Mouse (Mus musculus) granulocyte monocyte progenitor cell, adult 5-6 weeks (primary cell): Measurements from ENCODE around the gene Dnajb12. TPM values are rescaled to one million over a fixed set of nuclear protein-coding genes. Genes with fewer than 3 reads are reported as not detected.

Experiments
- ATAC-seq: replicated peaks from 2 replicates; pipeline ENCODE4 v1.8.0; 2016; ENCODE audit warnings: mild to moderate bottlenecking, moderate TSS enrichment, inconsistent platforms; ENCODE audit not compliant: poor library complexity, severe bottlenecking
- total RNA-seq, 2 experiments: library from RNA; stranded (forward) in 1 of 2; stranded (reverse) in 1 of 2; fragments of 200-712, 200-1000 nt in 1 of 2; fragments of >200 nt in 1 of 2; fragmentation: Nextera tagmentation in 1 of 2; gene quantifications; 2 replicates each; pipeline ENCODE4 v1.2.3; 2014 to 2017

Gene Dnajb12
- total RNA-seq, 2 experiments from 2014 or later, result 18.8 to 25.0 TPM

GRCm38 (mm10) chr10:59915196-59915962, 36.0 kb downstream of the Dnajb12 start:
- ATAC-seq, result no peak

DNA sequence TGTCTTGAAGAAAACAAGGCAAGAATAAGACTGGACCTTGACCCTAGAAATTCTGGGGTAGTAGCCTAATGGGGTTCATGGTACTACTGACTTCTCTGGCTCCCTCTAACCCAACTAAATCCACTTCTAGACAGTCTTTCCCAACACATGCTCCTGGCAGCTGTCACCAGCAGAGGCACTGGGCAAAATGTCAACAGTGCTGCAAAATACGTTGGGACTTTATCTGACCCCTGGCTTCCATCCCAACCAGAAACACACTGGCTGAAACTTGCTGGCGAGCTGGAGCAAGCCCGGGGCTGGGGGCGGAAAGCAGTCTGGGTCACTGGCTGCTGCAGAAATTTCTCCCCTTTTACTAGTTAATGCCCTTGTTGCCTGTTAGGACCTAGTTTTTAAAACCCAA, 36.8 kb downstream of the Dnajb12 start:
- no peak for ATAC-seq

GRCm38 (mm10) chr10:59916649-59917048, 37.3 kb downstream of the Dnajb12 start:
- ATAC-seq, result peak; percentile 87

DNA sequence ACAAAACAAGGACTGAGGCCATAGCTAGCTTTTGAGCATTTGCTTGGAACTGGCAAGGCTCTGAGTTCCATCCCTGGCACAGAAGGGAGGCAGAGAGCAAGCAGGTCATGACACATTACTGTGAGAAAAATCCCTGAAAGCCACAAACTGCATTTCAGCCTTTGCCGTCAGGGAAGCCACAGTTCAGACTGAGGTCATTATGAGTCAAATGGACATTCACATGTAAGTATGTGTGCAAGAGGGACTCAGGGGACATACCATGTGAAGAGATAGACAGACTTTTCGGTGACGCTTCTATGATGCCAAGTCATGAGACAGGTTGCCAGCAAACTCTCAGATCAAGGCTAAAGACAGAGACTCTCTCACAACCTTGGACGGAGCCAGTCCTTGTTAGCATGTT, 38.8 kb downstream of the Dnajb12 start:
- no peak for ATAC-seq

GRCm38 (mm10) chr10:59919494-59920181, 40.3 kb downstream of the Dnajb12 start:
- ATAC-seq, result peak; percentile 6; the same call in 1 of the 2 replicates

DNA sequence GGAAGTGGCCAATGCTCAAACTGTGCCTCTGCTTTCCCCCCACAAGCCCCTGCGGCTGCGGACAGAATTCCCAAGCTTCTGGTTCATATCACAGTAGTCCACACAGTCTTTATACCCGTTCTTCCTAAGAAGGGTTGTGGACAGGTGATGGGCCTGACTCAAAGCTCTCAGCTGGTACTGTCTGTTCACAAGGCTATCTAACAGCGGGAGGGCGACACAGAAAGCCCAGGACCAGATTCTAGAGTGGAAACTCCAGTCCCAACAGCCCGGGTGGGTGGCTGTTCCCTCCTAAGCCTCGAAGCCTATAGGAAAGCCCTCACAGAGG, 41.1 kb downstream of the Dnajb12 start:
- ATAC-seq, result no peak

- peak; percentile 41 for ATAC-seq
Measured at GRCm38 (mm10) chr10:59920810-59921681, 41.7 kb downstream of the Dnajb12 start.

- ATAC-seq, result no peak
Measured at GRCm38 (mm10) chr10:59923493-59923892, 44.1 kb downstream of the Dnajb12 start.

- ATAC-seq, result peak; percentile 81
Measured at GRCm38 (mm10) chr10:59924305-59924704, 44.9 kb downstream of the Dnajb12 start.

DNA sequence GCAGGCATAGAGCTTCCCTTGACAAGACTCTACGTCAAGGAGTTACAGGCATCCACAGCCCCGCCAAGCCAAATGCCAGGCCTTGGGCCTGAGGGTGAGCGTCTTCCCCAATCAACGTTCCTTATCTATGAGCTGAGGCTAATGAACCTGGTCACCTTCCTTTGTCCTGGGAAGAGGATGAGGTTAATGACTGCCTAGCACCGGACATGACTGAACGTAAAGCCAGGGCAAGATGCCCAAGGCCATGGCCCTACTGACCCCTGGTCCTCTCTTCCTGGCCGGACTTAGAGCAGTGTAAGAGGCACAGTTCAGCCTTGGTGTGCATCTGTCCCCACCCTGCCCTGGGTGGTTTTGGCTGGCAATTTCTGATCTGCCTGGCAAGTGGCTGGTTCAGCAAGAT, 49.8 kb downstream of the Dnajb12 start:
- no peak for ATAC-seq

DNA sequence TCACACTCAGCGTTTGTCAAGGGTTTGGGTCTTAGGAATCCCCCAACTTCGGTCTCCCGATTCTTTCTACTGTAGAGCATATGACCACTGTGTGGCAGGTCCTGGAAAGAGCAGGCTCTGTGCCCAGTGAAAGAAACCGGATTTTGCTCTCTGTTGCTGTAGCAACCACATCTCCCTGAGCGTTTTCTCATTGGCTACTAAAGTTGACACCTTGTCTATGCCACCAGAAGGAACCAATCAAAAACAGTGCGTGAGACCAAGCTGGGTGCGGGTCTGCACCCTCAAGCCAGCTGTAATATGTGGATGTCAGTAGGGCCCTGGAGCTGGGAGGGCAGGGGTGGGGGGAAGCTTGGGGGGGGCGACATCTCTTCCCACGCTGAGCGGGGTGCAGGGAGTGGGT, 51.6 kb downstream of the Dnajb12 start:
- ATAC-seq, result no peak

DNA sequence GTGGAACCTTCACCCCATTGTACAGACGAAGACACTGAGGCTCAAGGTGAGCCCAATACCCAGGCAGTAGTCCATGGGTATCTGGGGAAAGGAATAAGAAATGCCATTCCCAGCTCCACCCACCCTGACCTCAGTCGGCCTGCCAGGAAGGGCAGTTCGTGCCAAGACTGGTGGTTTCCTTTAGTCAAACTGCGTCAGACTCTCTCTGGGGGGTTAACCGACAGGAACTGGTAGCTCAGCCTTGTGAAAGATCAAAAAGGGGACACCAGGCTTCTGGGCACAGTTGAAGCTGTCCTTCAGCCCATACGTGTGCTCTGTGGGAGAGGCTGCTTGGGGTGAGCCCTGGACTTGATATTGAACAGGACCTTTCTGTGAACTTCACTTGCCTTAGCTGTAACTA, 53.2 kb downstream of the Dnajb12 start:
- ATAC-seq, result peak; percentile 90

DNA sequence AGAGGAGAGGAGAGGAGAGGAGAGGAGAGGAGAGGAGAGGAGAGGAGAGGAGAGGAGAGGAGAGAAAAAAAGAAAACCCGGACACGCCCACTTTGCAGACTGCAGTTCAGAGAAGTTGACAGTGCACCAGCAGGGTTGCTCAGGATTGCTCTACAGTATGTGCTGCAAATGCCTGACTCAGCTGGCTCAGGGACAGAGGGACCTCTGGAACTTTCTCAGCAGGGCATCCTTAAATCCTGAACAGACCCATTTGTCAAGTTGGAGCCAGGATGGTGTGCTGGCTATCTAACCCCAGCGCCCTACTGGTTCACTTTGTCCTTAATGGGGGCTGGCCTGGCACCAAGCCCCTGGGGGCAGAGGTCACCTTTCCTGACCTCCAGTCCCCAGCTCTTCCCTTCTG, 54.7 kb downstream of the Dnajb12 start:
- ATAC-seq, result no peak

- peak; percentile 52 for ATAC-seq
Measured at GRCm38 (mm10) chr10:59936058-59936856, 56.9 kb downstream of the Dnajb12 start.

GRCm38 (mm10) chr10:59938662-59939061, 59.3 kb downstream of the Dnajb12 start:
- ATAC-seq, result no peak

DNA sequence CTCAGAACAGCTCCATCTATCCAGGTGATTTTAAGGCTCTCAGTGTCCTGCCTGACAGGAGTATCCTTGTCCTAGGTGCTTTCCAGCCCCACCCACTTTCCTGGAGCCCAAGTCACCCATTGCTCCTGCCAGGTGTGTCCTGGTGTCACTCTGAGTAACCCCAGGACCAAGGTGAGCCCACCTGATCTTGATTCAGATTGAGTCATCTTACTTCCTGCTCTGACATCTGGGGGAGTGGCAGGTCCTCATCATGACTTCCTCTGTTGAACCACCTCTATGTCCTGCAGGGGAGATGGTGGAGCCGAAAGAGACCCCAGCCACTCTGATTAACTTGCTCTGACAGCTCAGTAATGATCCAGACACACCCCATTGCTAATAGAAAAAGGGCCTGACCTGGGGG, 59.7 kb downstream of the Dnajb12 start:
- no peak for ATAC-seq

- ATAC-seq, result no peak
Measured at GRCm38 (mm10) chr10:59942281-59942846, 63.0 kb downstream of the Dnajb12 start.

DNA sequence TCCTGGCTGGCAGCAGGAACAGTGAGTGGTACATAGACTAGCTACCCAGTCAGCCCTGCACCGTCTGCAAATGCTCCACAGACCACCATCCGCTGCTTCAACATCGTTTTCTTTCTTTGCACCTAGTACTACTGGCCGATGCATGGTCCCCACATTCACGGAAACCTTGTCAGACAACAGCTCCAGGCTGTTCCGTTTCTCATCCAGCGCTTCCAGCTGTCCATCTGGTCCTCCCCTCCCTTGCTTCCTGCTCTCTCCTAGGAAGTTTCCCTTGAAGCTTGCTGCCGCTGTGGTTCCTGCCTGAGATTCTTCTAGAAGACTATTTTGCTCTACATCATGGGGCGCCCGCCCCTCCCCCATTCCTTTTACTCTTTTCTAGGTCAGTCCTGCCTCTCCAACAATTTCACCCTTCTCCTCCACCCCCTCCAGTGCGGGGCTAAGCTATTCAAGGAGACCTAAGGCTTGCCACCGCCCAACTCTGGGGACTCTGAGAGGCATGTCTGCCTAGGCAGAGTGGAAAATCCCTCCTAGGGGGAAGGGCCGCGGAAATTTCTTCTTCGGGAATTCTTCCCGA, 63.6 kb downstream of the Dnajb12 start:
- no peak for ATAC-seq

- peak; percentile 85 for ATAC-seq
Measured at GRCm38 (mm10) chr10:59943421-59943989, 64.1 kb downstream of the Dnajb12 start.
